Mouse (Mus musculus) frontal cortex, adult 2 months (tissue): ENCODE results near the gene Mpped2. TPM values are rescaled to one million over a fixed set of nuclear protein-coding genes. Genes with fewer than 3 reads are reported as not detected.

ENCODE experiments used
- DNase-seq, 2 experiments: peaks; one replicate each; pipeline ENCODE4 v3.0.0; 2022; ENCODE audit warnings: low spot score in 1 of 2; ENCODE audit errors: extremely low spot score in 1 of 2
- polyA plus RNA-seq: library from polyadenylated mRNA; depleted of rRNA; stranded (reverse); fragments of >200 nt; gene quantifications from 2 replicates; pipeline ENCODE4 v1.2.3, GENCODE M21; 2012

The Mpped2 gene
- polyA plus RNA-seq, 1 experiment: 24.2 TPM

DNA sequence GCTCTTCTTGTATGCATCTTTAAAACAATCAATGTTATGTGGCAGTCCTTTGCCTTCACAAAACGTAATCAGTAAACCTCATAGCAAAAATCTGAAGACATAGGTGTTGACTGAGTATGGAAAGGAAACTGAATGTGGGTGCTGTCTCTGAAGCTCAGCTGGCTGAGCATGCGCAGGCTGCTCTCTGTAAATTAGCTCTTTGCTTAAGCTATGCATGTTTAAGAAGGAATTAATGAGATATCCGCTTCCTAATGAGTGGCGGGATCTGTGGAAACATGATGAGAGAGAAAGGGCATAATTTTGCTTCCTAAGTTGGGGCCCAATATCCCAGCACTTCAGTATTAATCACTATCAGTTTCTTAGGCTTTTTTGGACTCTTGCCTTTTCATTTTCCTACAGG lies 51.0 kb downstream of the Mpped2 start:
- DNase-seq: no peak

DNA sequence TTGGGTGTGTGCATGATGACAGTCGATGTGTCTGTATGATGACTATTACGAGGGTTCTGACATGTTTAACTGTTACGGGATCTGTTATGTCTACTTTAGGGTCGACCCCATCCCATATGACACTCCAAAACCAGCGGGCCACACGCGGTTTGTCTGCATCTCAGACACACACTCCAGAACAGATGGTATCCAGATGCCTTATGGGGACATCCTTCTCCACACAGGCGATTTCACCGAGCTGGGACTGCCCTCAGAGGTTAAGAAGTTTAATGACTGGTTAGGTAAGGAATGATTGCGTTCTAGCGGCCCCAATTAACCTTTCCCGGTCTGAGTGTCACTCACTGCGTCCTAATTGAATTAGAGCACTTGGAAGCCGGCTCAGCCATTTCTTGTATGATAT lies 51.5 kb downstream of the Mpped2 start:
- no peak for DNase-seq

DNA sequence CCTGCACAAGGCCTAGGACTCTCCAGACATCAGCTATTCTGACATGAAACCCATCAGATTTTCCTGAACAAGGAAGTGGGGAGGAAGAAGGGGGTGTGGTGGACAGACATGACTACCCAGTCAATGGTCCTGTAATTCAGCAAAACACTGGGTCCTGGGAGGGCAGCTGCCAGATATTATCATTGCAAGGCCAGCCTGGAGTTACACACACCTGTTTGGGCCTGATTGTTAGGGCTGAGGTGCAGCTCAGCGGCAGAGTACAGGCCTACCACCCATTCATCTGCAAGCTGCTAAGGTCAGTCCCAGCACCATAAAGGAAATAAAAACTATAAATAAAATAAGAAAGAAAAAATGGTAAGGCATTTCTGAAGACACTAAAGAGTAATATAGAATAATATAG lies 52.3 kb downstream of the Mpped2 start:
- DNase-seq: no peak

DNA sequence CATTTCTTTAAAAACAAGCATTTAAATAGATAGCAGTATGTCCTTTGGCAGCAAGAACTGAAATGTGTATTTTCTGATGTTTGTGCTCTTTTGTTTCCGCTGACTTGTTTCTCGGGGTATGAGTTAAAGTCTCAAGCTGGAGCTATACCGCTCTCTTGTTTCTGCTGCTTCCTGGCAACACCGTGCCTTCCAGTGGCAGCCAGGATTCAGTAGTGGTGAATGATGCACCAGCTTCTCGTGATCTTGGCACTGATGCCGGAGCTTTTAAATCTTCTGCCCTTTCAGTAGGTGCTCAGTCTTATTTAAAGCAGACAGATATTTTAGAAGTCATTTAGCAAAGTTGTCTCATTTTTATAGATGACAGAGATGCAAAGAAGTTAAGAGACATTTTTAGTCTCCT lies 53.1 kb downstream of the Mpped2 start:
- peak; percentile 52 to 58 for DNase-seq

DNA sequence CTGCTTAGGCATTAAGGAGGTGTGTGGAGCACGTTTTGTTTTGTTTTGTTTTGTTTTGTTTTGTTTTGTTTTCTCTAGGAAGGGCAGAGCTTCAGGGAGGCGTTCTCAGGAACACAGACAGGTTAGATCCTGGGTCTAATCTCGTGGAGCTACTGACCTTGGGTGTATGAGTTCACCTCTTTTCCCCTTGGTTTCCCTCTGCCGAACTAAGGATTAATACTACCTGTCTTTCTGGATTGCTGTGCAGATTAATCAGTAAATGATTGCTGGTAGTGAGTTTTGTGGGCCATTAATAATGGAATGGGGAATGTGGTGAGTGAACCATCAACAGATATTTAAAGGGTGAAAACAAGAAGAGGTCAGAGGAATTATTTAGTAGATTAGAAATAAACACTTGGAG lies 53.8 kb downstream of the Mpped2 start:
- no peak for DNase-seq

DNA sequence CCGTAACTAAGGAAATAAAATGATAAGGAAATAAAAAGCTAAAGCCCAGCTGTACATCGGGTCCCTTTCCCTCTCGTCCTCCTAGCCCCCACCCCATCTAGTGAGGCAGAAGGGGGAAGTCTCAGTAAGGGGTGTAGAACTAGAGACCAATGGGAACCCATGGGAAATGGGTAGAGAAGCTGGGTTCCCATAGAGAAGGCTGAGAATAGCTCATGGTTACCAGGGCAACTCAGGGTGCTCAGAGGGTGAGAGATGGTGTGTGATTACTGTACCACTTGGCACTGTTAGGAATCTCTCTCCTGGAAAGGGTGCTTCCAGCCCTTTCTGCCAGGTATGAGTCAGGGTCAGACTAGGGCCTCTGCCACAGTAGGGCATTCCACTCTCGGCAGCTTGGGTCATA lies 54.3 kb downstream of the Mpped2 start:
- peak; percentile 9 to 41 for DNase-seq

DNA sequence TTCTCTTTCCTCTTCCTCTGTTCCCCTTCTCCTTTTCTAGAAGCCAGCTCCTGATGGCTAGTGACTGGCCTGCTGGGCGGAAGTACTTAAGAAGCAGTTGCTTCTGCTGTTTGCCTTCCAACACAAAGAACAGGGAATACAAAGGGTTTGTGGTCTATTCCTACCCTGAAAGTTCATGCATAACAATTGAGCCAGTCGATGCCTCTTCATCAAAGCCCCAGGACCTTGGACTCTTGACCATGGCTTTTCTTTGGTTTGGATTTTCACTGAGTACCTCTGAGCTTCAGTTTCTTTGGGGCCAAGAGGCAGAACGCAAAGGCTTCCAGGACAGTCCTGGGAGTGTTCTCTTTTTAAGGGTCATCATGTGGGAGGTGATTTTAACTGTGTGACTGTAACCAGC lies 57.8 kb downstream of the Mpped2 start:
- DNase-seq: no peak

DNA sequence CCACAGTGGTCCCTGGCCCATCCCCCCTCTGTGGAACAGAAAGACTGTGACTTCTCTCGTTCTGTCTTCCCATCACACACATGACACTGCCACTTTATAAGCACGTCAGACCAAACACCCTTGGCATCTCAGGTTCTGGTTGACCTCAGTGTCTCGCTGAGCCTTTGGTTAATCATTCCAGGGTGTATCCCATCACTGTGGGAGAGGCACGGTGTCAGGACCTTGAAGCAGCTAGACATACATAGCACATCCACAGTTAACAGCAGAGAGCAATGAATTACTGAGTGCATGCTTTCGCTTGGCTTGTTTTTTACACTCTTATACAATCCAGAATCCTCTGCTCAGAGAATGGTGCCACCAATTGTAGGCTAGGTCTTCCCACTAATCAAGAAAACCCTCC lies 60.6 kb downstream of the Mpped2 start:
- DNase-seq: no peak

DNA sequence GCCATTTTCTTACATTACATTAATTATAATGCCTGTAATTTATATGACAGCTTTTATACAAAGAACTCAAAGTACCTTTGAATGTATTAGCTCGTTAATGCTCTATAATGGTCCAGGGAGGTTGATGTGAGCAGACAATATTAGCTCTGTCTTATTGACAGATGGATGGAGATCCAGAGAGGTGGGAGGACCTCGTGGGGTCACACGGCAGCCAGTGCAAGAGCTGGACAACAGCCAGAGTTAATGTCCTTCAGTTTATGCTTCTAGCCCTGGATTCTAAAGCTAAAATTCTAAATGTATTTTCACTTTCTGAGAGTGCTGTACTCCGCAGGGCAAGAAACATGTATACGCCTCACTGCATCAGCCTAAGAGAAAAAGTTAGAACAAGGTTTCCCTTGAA lies 61.6 kb downstream of the Mpped2 start:
- DNase-seq: no peak

DNA sequence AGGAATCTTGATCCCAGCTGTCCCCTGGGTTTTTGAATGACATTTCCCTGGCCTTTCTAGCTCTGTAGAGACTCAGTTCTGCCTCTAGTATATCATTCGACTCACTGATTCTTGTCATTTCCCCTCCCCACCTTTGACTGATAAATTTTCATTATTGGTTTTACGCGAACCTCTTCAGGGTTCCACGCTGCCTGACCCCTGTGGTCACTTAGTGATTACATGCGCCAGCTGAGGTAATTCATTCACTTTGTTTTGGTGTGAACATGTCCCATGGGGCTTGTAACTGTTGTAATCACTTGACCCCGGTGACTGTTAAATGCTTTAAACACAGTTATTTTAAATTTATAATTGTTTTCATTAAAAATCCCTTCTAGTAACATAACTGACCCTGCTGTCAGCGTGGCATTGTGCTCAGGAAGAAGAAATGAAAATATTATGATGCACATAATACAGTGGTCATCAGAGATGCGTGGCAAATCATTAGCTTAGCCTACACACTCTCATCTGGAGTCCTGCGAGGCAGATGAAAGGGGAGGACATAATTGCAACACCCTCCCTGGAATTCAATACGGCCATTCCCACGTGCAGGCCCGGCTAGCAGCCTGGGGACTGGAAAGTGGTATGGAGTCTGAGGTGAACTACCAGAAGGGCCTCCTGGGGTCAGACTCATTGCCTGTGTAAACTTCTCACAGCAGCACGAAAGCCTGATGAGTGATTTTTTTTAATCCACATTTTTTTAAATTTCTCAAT lies 63.5 kb downstream of the Mpped2 start:
- DNase-seq: no peak

DNA sequence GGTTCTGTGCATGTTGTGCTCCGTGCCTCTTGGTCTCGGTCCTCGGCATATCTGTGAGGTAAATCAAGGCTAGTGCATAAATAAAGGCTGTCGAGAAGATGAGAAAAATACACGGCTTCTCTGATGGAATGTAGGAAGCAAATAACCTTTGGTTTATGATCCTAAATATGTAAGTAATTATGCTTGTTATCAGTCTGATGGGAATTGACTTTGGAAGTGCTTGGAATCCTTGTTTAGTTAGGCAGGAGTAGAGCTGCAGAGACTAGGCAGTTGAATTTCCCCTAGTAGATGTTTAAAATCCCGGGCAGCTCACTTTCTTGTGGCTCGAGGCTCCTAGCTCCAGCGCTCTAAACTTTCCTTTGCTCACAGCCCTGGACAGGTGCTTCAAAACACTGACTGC lies 69.9 kb downstream of the Mpped2 start:
- no peak for DNase-seq

DNA sequence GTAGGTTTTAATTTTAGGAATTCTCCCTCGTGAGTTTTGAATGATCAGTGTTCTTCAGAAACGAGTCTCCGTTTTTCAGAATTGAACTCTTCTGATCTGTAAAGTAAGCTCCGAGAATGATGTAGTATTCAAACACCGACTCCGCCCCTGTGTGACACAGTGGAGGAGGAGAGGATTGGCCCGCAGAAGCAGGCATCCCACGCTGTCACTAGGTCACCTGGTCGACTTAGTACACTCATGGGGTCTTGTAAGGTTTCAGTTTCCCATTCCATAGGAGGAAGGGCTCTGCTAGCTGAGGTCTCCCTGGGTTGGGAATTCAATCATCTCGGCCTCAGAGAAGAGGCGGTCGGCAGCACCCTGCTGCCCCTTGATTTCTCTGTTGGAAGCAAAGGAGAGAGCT lies 76.2 kb downstream of the Mpped2 start:
- no peak for DNase-seq

DNA sequence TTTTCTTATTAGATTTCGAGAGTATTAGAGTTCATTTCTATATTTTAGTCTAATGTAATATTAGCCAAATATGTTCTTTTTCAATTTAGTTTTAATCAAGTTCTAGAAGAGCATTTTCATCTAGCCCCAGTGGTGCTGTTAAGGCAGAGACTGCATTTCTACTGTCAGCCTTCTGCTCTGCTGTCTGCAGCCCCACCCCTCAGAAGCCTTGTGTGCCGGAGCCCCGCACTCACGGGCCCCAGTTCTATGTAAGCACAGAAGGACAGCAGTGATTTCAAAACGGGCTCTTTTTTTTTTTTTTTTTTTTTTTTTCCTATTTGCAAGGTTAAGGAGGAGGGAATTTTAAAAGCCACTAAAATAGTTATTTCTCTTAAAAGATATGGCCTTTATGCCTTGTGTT lies 79.6 kb downstream of the Mpped2 start:
- no peak for DNase-seq

DNA sequence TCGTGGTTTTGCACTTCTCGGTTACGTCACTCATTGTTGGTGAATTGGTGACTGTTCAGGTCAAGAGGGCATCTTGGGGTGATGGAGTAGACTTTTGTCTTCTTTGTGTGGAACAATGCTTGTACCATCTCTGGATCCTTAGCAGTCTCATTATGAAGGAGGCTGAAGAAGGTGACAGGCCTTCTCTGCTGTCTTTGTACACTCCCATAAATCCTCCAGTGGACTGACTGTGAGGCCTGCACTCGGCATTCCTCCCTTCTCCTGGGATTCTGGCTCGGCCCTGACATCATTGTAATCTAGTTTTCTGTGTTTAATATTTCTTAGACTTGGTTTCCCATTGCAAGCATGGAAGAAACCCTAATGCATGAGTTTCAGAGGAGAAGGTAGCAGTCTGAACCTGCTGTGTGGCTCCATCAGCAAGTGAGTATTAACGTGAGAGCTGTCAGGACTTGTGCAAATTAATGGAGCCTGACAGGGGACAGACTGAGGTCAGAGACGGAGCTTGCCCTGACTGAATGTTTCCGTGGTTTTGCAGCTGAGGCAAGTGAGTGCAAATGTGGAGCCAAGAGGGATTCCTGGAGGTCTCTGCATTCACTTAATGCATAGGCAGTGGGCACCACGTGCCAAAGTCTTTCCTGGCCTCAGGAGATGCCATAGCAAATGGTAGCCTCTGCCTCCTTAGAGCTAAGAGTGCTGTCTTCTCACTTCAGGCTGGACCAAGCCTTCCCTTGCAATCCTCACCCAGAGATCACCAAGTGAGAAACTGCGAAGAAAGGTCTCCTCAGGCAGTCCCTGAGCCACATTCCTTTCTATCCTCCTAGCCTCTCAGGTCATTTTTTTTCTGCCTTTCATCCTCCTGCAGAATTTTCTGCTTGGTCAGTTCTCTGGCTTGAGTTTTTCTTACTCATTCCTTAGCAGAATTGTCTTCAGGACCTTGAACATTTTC lies 81.5 kb downstream of the Mpped2 start:
- DNase-seq: no peak

DNA sequence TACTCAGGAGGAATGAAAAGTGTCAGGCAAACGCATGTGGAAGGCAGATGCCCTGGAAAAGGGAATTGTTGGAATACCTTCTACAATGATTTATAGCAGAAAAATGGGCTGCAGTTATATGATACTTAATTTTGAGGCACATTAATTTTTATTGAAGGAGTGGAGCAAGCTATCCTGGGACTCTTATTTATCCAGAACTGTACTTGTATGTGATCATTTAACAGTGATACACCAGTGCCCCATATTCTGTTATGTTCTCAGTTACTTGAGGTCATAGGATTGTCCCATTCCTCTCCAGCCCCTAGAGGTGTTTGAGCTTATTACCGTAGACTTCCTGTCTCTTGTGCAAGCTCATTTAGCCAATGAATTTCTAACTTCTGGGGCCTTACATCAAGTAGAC lies 82.9 kb downstream of the Mpped2 start:
- no peak for DNase-seq

DNA sequence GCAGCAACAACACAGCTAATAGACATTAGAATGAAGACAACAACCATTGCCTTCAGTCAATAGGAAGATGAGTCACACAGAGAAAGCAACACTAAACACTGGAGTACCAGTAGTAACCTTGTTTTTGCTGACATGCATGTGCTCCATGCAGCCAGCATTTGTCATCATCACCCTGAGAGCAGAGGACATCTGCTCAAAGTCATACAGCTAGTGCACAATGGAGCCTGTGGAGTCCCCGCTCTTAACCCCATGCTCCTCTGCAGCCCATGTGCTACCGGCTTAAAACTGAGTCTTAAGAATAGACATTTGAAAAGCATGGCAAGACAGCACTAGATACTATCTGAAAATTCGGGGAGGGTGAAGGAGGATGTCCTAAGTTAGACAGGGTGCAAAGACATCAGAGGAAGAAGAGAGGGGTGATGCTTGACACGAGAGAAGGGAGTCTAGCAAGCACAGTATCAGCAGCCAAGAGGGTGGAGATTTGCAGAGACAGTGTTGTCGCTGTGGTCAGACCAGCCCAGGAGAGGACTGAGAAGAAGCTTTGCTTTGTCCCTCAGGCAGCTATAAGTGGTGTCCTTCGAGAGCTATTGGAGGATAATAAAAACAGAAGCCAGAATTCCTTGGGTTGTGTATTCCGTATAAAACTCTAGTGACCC lies 85.9 kb downstream of the Mpped2 start:
- no peak for DNase-seq

DNA sequence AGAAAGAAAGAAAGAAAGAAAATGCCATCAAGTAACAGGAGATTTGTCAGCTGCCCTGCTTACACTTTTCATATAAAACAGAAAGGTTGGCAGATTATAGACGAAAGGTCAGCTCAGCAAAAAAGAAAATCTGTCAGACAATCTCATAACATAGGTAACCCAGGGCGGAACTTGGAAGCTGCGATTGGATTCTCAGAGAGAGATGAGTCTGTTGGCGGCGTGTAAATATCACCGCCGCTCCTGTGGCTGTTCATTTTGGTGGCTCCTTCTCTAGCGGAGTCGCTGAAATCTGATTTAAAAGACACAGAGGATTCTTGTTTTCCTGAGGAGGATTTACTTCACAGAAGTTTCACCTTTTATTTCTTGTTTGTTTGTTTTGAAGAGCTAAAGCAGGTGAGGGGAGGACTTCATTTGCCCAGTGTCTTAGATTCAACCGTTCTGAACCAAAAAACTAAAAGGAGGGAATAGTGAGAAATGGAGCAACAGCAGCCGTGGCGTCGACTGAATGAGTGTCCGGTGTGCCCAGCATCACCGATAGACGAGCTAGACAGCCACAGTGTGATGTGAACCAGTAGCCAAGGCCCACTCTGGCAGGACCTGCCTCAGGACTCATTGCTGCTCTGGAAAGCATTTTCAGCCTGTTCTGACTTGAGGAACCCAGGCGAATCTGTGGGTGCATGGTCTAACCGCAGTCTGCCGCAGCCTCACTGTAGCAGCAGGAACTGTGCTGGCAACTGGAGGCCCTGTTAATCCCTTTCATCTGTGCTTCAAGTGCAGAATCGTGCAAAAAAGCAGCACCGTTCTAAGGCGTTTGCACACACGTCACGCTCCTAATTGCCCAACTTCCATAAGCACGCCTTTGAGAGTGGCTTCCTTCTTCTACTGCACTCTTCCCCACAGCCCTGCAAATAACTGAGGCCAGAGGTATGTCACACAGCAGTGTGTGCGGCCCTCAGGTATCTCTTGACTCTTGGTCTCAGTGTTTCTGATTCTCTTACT lies 88.4 kb downstream of the Mpped2 start:
- no peak for DNase-seq

DNA sequence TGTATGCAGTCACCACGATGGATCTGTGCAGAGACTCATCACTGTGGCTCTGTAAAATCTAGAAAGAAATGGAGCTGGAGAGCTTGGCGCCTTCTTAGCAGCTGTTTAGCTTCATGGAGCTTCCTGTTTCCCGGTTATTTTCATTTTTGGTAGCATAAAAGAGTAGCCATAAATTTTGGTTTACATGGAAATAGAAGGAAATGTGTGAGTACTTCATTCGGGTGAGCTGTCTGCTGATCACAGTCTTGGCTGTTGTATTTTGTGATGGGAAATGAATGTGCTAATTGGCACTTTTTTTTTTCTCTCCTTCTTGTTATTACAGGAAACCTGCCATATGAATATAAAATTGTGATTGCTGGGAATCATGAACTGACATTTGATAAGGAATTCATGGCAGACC lies 90.2 kb downstream of the Mpped2 start:
- DNase-seq: peak in 1 of 2 experiments; percentile 32

DNA sequence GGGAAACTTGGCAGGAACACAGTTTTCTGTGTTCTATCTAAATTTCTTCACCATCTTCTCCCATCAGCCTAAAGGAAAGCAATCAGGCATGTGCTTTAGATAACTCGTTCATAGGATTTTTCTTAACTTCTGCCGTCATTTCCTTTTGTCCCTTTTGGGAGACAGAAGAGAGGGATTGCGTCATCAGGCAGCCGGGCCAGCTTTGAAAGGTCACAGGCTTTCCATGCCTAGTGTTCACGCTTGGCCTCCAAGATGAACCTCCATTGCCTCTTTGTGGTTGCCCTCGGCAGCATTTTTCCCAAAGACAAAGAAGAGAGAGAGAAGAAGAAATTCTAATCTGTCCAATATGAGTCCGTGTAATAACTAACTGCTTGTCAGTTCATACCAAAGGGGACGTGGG lies 95.0 kb downstream of the Mpped2 start:
- DNase-seq: no peak

DNA sequence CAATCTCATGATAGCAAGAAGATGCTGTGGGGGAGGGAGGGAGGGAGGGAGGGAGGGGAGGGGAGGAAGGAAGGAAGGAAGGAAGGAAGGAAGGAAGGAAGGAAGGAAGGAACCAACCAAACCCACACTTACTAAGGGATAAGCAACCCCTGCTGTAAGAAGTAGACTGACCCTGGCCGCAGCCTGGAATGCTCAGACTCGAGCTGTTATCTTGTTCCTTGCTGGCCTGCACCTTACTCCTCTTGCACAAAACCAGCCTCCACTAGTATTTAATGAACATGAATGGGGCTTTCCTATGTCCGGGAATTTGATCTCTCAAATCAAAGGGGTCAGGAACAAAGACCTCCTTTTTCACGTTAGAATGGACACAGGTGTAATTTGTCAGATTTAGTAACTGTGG lies 95.5 kb downstream of the Mpped2 start:
- DNase-seq: no peak
